8 mouse cellular contexts compared by ENCODE assay signal in the genomic region with DNA sequence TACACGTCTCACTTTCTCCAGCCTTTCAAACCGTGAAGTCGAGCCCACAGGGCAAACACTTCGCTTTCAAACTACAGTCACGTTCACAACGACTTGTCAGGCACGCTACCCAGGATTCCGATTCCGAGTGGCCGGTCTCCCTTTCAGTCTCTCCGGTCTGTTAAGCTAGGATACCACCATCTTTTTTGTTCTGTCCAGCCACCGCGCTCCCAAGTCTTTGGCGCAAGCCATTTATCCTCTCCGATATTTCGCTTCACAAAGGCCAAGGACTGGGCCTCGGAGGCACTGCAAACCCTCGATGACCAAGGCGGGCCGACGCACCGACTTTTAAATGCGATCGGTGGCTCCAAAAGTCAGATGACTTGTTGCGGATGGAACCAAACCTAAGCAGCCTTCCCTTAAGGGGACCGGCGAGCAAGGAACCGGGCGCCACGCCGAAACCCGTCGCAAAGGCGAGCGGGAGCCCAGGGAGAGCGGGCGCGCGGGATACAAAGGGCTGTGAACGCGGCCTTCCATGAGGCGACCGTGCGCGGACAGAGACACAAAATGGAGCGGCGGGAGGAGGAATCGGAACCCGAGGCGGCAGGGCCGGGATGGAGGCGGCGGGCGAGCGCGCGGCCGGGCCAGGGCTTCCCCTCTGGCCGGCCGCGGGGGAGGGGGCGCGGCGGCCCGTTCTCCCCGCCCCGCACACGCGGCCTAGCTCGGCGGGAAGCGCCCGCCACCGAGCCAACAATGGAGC. TPM values are rescaled to one million over a fixed set of nuclear protein-coding genes. Genes with fewer than 3 reads are reported as not detected.
DNase-seq lines count a peak whose midpoint lies in the region; ATAC-seq and TF ChIP-seq lines count a peak whose summit lies in the region.

No protein-coding gene starts in this region.

- no peaks in the 10 kb centered on the region for H3K27me3 ChIP-seq in embryonic facial prominence, embryonic 11.5 days (ENCODE audit: control insufficient read depth, insufficient read depth, low read length)
- no peaks in the 10 kb centered on the region for H3K27me3 ChIP-seq in heart, adult 2 months (ENCODE audit: control insufficient read depth, insufficient read depth, low read length)
- H3K27me3 ChIP-seq in kidney, adult 2 months (replicated peaks; ENCODE audit: control insufficient read depth, insufficient read depth, low read length), result no peaks in the 10 kb centered on the region
- no peaks in the 10 kb centered on the region for H3K27me3 ChIP-seq in limb, embryonic 14.5 days (ENCODE audit: control insufficient read depth, insufficient read depth, low read length)
- no peaks in the 10 kb centered on the region for H3K27me3 ChIP-seq in midbrain, embryonic 14.5 days (ENCODE audit: control insufficient read depth, insufficient read depth, low read length)

- peak overlapping the region; percentile 52 for H3K4me2 ChIP-seq in embryonic facial prominence, embryonic 11.5 days (ENCODE audit: low read depth, low read length)
- peak overlapping the region; percentile 55 for H3K4me2 ChIP-seq in limb, embryonic 14.5 days (replicated peaks; ENCODE audit: low read depth, low read length, severe bottlenecking)
- H3K4me2 ChIP-seq in midbrain, embryonic 14.5 days (ENCODE audit: low read length), result peak overlapping the region; percentile 69

- TF ChIP-seq POLR2A in heart, adult 2 months (IDR thresholded peaks at IDR 0.05; ENCODE audit: insufficient read depth, low read depth, low read length), result no peak
- no peak for TF ChIP-seq POLR2A in kidney, adult 2 months (IDR thresholded peaks at IDR 0.05; ENCODE audit: low read depth, low read length)
- no peak for TF ChIP-seq POLR2A in limb, embryonic 14.5 days (IDR thresholded peaks at IDR 0.05; ENCODE audit: borderline replicate concordance, extremely low read depth, insufficient read depth, insufficient read length)

- H3K9me3 ChIP-seq in embryonic facial prominence, embryonic 11.5 days (replicated peaks; ENCODE audit: control insufficient read depth, low read length), result no peaks in the 10 kb centered on the region
- H3K9me3 ChIP-seq in limb, embryonic 14.5 days (ENCODE audit: control insufficient read depth, low read length), result no peaks in the 10 kb centered on the region
- H3K9me3 ChIP-seq in midbrain, embryonic 14.5 days (ENCODE audit: control insufficient read depth, low read length), result no peaks in the 10 kb centered on the region

- peak; percentile 63 for ATAC-seq in embryonic facial prominence, embryonic 11.5 days (replicated peaks; ENCODE audit: insufficient number of reproducible peaks, low FRiP score, low TSS enrichment, low read depth)
- ATAC-seq in limb, embryonic 14.5 days (ENCODE audit: low FRiP score, low read depth), result peak; percentile 62
- peak; percentile 57 for ATAC-seq in midbrain, embryonic 14.5 days (ENCODE audit: low FRiP score, low TSS enrichment)

- DNase-seq in 3T3-L1 (ENCODE audit: low read depth, low spot score), result peak; percentile 47
- DNase-seq in adrenal gland, postnatal 10 days, result peak; percentile 68
- peak; percentile 64 for DNase-seq in embryonic facial prominence, embryonic 11.5 days (ENCODE audit: low spot score)
- DNase-seq in heart, adult 2 months, result peak; percentile 72 to 73
- peak; percentile 54 for DNase-seq in kidney, adult 2 months
- peak; percentile 20 for DNase-seq in limb, embryonic 14.5 days (ENCODE audit: low spot score)
- DNase-seq in midbrain, embryonic 14.5 days, result peak; percentile 75
- peak; percentile 35 to 55 for DNase-seq in spleen, adult 18-20 months

- no peak for TF ChIP-seq CTCF in heart, adult 2 months (IDR thresholded peaks at IDR 0.05)
- no peak for TF ChIP-seq CTCF in kidney, adult 2 months (conservative IDR thresholded peaks at IDR 0.05; ENCODE audit: insufficient read depth, insufficient read length, low read depth, low read length)

- H3K36me3 ChIP-seq in embryonic facial prominence, embryonic 11.5 days (replicated peaks; ENCODE audit: control insufficient read depth, insufficient read depth, low read depth, low read length), result no peaks in the 10 kb centered on the region
- H3K36me3 ChIP-seq in heart, adult 2 months (ENCODE audit: control insufficient read depth, insufficient read depth, low read length), result peaks cover 2% of the 10 kb centered on the region; the same call in 1 of the 2 replicates
- H3K36me3 ChIP-seq in kidney, adult 2 months (ENCODE audit: control insufficient read depth, insufficient read depth, low read length), result no peaks in the 10 kb centered on the region
- H3K36me3 ChIP-seq in limb, embryonic 14.5 days (ENCODE audit: control insufficient read depth, insufficient read depth, low read length), result no peaks in the 10 kb centered on the region
- no peaks in the 10 kb centered on the region for H3K36me3 ChIP-seq in midbrain, embryonic 14.5 days (ENCODE audit: control insufficient read depth, insufficient read depth, low read length)

- H3K9ac ChIP-seq in embryonic facial prominence, embryonic 11.5 days (replicated peaks; ENCODE audit: low read length), result peak overlapping the region; percentile 100
- H3K9ac ChIP-seq in heart, adult 2 months (ENCODE audit: low read depth, low read length), result peak overlapping the region; percentile 99
- peak overlapping the region; percentile 100 for H3K9ac ChIP-seq in limb, embryonic 14.5 days (ENCODE audit: low read depth, low read length, severe bottlenecking)
- peak overlapping the region; percentile 100 for H3K9ac ChIP-seq in midbrain, embryonic 14.5 days (replicated peaks; ENCODE audit: low read length)

- no peaks in the 10 kb centered on the region; the same call in 1 of the 2 replicates for H3K79me2 ChIP-seq in heart, adult 2 months (replicated peaks; ENCODE audit: control insufficient read depth, insufficient read depth, low read length)

- H3K4me3 ChIP-seq in embryonic facial prominence, embryonic 11.5 days (ENCODE audit: low read depth, low read length), result peak overlapping the region; percentile 100
- H3K4me3 ChIP-seq in heart, adult 2 months, result peak overlapping the region; percentile 95
- H3K4me3 ChIP-seq in kidney, adult 2 months (ENCODE audit: insufficient read depth, low read depth, low read length), result peak overlapping the region; percentile 93
- H3K4me3 ChIP-seq in limb, embryonic 14.5 days (replicated peaks; ENCODE audit: low read length), result peak overlapping the region; percentile 81
- peak overlapping the region; percentile 95 for H3K4me3 ChIP-seq in midbrain, embryonic 14.5 days (replicated peaks; ENCODE audit: low read depth, low read length)

- TF ChIP-seq EP300 in heart, adult 2 months (IDR thresholded peaks at IDR 0.05; ENCODE audit: insufficient read depth, low read depth, low read length), result no peak

- under 1% methylated on average over 59 of the region's 74 CpGs for whole genome bisulfite sequencing in embryonic facial prominence, embryonic 11.5 days
- WGBS in heart, adult 2 months, result under 1% methylated on average over 62 of the region's 74 CpGs
- under 1% methylated on average over 73 of the region's 74 CpGs for WGBS in kidney, adult 2 months
- WGBS in limb, embryonic 14.5 days, result under 1% methylated on average over 31 of the region's 74 CpGs
- WGBS in midbrain, embryonic 14.5 days, result under 1% methylated on average over 73 of the region's 74 CpGs

- H3K4me1 ChIP-seq in embryonic facial prominence, embryonic 11.5 days (ENCODE audit: control insufficient read depth, insufficient read depth, low read length), result no peaks in the 10 kb centered on the region
- peaks cover 2% of the 10 kb centered on the region; the same call in 1 of the 2 replicates for H3K4me1 ChIP-seq in heart, adult 2 months (ENCODE audit: control insufficient read depth, insufficient read depth, low read length)
- peaks cover 6% of the 10 kb centered on the region; the same call in 1 of the 2 replicates for H3K4me1 ChIP-seq in kidney, adult 2 months (ENCODE audit: control insufficient read depth, insufficient read depth, low read length)
- peaks cover 8% of the 10 kb centered on the region for H3K4me1 ChIP-seq in limb, embryonic 14.5 days (ENCODE audit: control insufficient read depth, insufficient read depth, low read length)
- H3K4me1 ChIP-seq in midbrain, embryonic 14.5 days (ENCODE audit: control insufficient read depth, insufficient read depth, low read length), result peaks cover 10% of the 10 kb centered on the region

- intact Hi-C loops in heart, adult 2 months (cut with DNase I), result loop anchor here (2.0 to 10.0 kb wide), 3 partner anchors 19 to 666 kb away; no protein-coding TSS in a partner anchor

- H3K27ac ChIP-seq in embryonic facial prominence, embryonic 11.5 days (replicated peaks; ENCODE audit: low read depth, low read length), result peak overlapping the region; percentile 93
- peak overlapping the region; percentile 90 for H3K27ac ChIP-seq in heart, adult 2 months
- H3K27ac ChIP-seq in kidney, adult 2 months (ENCODE audit: insufficient read depth, low read depth, low read length), result peak overlapping the region; percentile 74
- peak overlapping the region; percentile 97 for H3K27ac ChIP-seq in limb, embryonic 14.5 days (replicated peaks; ENCODE audit: low read depth, low read length)
- peak overlapping the region; percentile 96 for H3K27ac ChIP-seq in midbrain, embryonic 14.5 days (replicated peaks; ENCODE audit: low read depth, low read length)

RNA-seq across cellular contexts. Expression of gene Cpsf6, which starts 3.8 kb away (rescaled TPM):
- total RNA-seq in adrenal gland, postnatal 10 days (2021), result 10 to 100 TPM; 69.7 to 81.3 TPM
- polyA plus RNA-seq in embryonic facial prominence, embryonic 11.5 days (2014; fragmentation: Nextera tagmentation; extraction: Ambion mirVana), result 212 and 223 TPM in 2 replicates
- total RNA-seq in heart, adult 2 months (2021), result 10 to 100 TPM; 30.9 to 35.5 TPM
- 20.3 and 22.7 TPM in 2 replicates for polyA plus RNA-seq in heart, adult 2 months (2012; rRNA removed)
- 26.9 and 30.1 TPM in 2 replicates for polyA plus RNA-seq in kidney, adult 2 months (2012; rRNA removed)
- 119 and 137 TPM in 2 replicates for polyA plus RNA-seq in limb, embryonic 14.5 days (2012; rRNA removed)
- polyA plus RNA-seq in limb, embryonic 14.5 days (2014; fragmentation: Nextera tagmentation; extraction: Ambion mirVana), result 144 and 153 TPM in 2 replicates
- 207 and 213 TPM in 2 replicates for polyA plus RNA-seq in midbrain, embryonic 14.5 days (2014; fragmentation: Nextera tagmentation; extraction: Ambion mirVana)

Comparison
In these comparisons a context has a peak if more than half of its experiments do, and no peak if none do; other contexts are left out.
1. Peak in every context shown above with its lines: DNase-seq, ATAC-seq, H3K4me3 ChIP-seq and H3K27ac ChIP-seq.
2. DNase-seq: peak in every context shown above with its lines; median percentile 75 in midbrain, embryonic 14.5 days; 72 in heart, adult 2 months; 68 in adrenal gland, postnatal 10 days; 64 in embryonic facial prominence, embryonic 11.5 days; 54 in kidney, adult 2 months; 47 in 3T3-L1; 45 in spleen, adult 18-20 months; 20 in limb, embryonic 14.5 days.